Mouse (Mus musculus) lung, embryonic 14.5 days (tissue): ENCODE measurements around the gene Slc6a11. TPM values are rescaled to one million over a fixed set of nuclear protein-coding genes. Genes with fewer than 3 reads are reported as not detected.
A peak's percentile ranks its signal among the peaks of the same experiment; 100 is the strongest.

ENCODE experiments used
- ATAC-seq: fragments of 200-750 bp; cut with Nextera tagmentation; 2 replicates; pipeline ENCODE4 v1.8.0; 2017; ENCODE audit warnings: mild to moderate bottlenecking, moderate TSS enrichment, moderate library complexity; ENCODE audit not compliant: insufficient read depth
- DNase-seq: peaks from one replicate; pipeline ENCODE4 v3.0.0-alpha.2; 2015
- H3K27ac ChIP-seq: fragments of 300-500 bp; sonication (generic); 2 replicates; pipeline ENCODE4 v1.5.1; 2014; ENCODE audit warnings: low read depth, mild to moderate bottlenecking, moderate library complexity
- H3K27me3 ChIP-seq: fragments of 300-500 bp; sonication (generic); 2 replicates; pipeline ENCODE4 v1.6.1; 2014; ENCODE audit warnings: low read length, control low read depth; ENCODE audit not compliant: insufficient read depth
- H3K36me3 ChIP-seq: fragments of 300-500 bp; sonication (generic); 2 replicates; pipeline ENCODE4 v1.6.1; 2014; ENCODE audit warnings: control low read depth; ENCODE audit not compliant: insufficient read depth
- H3K4me1 ChIP-seq: fragments of 300-500 bp; sonication (generic); 2 replicates; pipeline ENCODE4 v1.6.1; 2014; ENCODE audit warnings: antibody characterized with exemption, control low read depth; ENCODE audit not compliant: insufficient read depth
- H3K4me2 ChIP-seq: fragments of 300-500 bp; sonication (generic); 2 replicates; pipeline ENCODE4 v1.6.1; 2014; ENCODE audit warnings: mild to moderate bottlenecking
- H3K4me3 ChIP-seq: fragments of 300-500 bp; sonication (generic); 2 replicates; pipeline ENCODE4 v1.5.1; 2014; ENCODE audit warnings: low read depth, low read length
- H3K9ac ChIP-seq: fragments of 300-500 bp; sonication (generic); 2 replicates; pipeline ENCODE4 v1.6.1; 2014
- H3K9me3 ChIP-seq: fragments of 300-500 bp; sonication (generic); 2 replicates; pipeline ENCODE4 v1.6.1; 2016; ENCODE audit warnings: low read depth, low read length, control low read depth
- CTCF ChIP-seq: IDR thresholded peaks from 2 replicates; pipeline ENCODE4 v1.5.1; 2016; ENCODE audit warnings: antibody characterized with exemption, low read depth
- WGBS: fragments of 180-500 bp; shearing (Covaris S2); extraction: QIAGEN DNeasy Blood & Tissue Kit; methylation state at CpG from one replicate; pipeline ENCODE4 v1.1.7; 2014; 5-methylcytosine and 5-hydroxymethylcytosine counted together
- polyA plus RNA-seq: library from polyadenylated mRNA; unstranded; fragments of >200 nt; fragmentation: Nextera tagmentation; extraction: Ambion mirVana; gene quantifications from 2 replicates; pipeline ENCODE4 v1.2.1, GENCODE M21; 2014

Slc6a11 gene
- polyA plus RNA-seq, 1 experiment from 2014 or later = 0.07 TPM

GRCm38 (mm10) chr6:114291396-114291795 is 160.4 kb downstream of the Slc6a11 start:
- ATAC-seq (no peak), DNase-seq (no peak)
- H3K9me3 ChIP-seq = no peaks in the 10 kb centered on the region
- TF ChIP-seq CTCF = no peak
- no peaks in the 10 kb centered on the region for H3K4me1 ChIP-seq
- H3K27me3 ChIP-seq = peaks cover 17% of the 10 kb centered on the region
- H3K9ac ChIP-seq = no peak overlapping the region
- no peak overlapping the region for H3K4me2 ChIP-seq
- no peaks in the 10 kb centered on the region for H3K36me3 ChIP-seq
- no peak overlapping the region for H3K27ac ChIP-seq
- WGBS = 38% methylated on average over 5 of the region's 5 CpGs
- H3K4me3 ChIP-seq = no peak overlapping the region

GRCm38 (mm10) chr6:114293511-114293910 is 162.5 kb downstream of the Slc6a11 start:
- Histone ChIP-seq H3K4me1 (peaks cover 3% of the 10 kb centered on the region; the same call in 1 of the 2 replicates), H3K27me3 (peaks cover 3% of the 10 kb centered on the region; the same call in 1 of the 2 replicates), H3K4me2 (no peak overlapping the region), H3K27ac (no peak overlapping the region), H3K36me3 (no peaks in the 10 kb centered on the region), H3K9ac (no peak overlapping the region), H3K4me3 (no peak overlapping the region), H3K9me3 (no peaks in the 10 kb centered on the region)
- ATAC-seq (no peak), DNase-seq (peak; percentile 15)
- WGBS = 17% methylated on average over 8 of the region's 8 CpGs
- TF ChIP-seq CTCF = no peak

GRCm38 (mm10) chr6:114295086-114295485 is 164.0 kb downstream of the Slc6a11 start:
- Histone ChIP-seq H3K4me2 (no peak overlapping the region), H3K4me3 (no peak overlapping the region), H3K36me3 (no peaks in the 10 kb centered on the region), H3K27ac (no peak overlapping the region), H3K4me1 (peaks cover 3% of the 10 kb centered on the region; the same call in 1 of the 2 replicates), H3K9me3 (no peaks in the 10 kb centered on the region), H3K27me3 (no peaks in the 10 kb centered on the region; the same call in 1 of the 2 replicates), H3K9ac (no peak overlapping the region)
- ATAC-seq (no peak), DNase-seq (no peak)
- 65% methylated on average over 4 of the region's 4 CpGs for WGBS
- no peak for TF ChIP-seq CTCF

GRCm38 (mm10) chr6:114297260-114298002 is 166.4 kb downstream of the Slc6a11 start:
- 29% methylated on average over 10 of the region's 10 CpGs for WGBS
- DNase-seq = peak; percentile 40
- no peak overlapping the region; the same call in 1 of the 2 replicates for H3K9ac ChIP-seq

More at GRCm38 (mm10) chr6:114297260-114298002, 166.4 kb downstream of the Slc6a11 start:
- Histone ChIP-seq H3K4me3 (no peak overlapping the region), H3K4me1 (peaks cover 3% of the 10 kb centered on the region; the same call in 1 of the 2 replicates), H3K9me3 (no peaks in the 10 kb centered on the region), H3K36me3 (no peaks in the 10 kb centered on the region), H3K27ac (no peak overlapping the region), H3K4me2 (no peak overlapping the region), H3K27me3 (no peaks in the 10 kb centered on the region)
- TF ChIP-seq CTCF = 0 out of 2 replicates have a peak, but pooled peaks have one; percentile 12
- peak; percentile 38; the same call in 1 of the 2 replicates for ATAC-seq

Other genes with a start within 250 kb of the Slc6a11 start
- 0.09 and 0.19 TPM in 2 replicates for gene Atp2b2, start 88.6 kb upstream of the Slc6a11 start, polyA plus RNA-seq
- 0.46 TPM in 1 of 2 replicates, not detected in the other for gene Slc6a1, start 151.4 kb downstream of the Slc6a11 start, polyA plus RNA-seq